Mouse (Mus musculus) olfactory bulb, adult 2 months (tissue): ENCODE measurements around the gene 1500015O10Rik. TPM values are rescaled to one million over a fixed set of nuclear protein-coding genes. Genes with fewer than 3 reads are reported as not detected.

Source experiments
- H3K27ac ChIP-seq: fragments of 200-500 bp; 2 replicates; pipeline ENCODE4 v1.5.1; 2012; ENCODE audit warnings: low read depth, low read length; ENCODE audit not compliant: insufficient read depth
- H3K4me1 ChIP-seq: fragments of 200-500 bp; 2 replicates; pipeline ENCODE4 v1.6.1; 2012; ENCODE audit warnings: low read length; ENCODE audit not compliant: control insufficient read depth, insufficient read depth
- H3K4me3 ChIP-seq: fragments of 200-500 bp; 2 replicates; pipeline ENCODE4 v1.5.1; 2012; ENCODE audit warnings: mild to moderate bottlenecking, low read depth, low read length, moderate library complexity; ENCODE audit not compliant: insufficient read depth
- CTCF ChIP-seq: fragments of 200-500 bp; IDR thresholded peaks from 2 replicates; pipeline ENCODE4 v1.5.1; 2012; ENCODE audit warnings: low read depth, mild to moderate bottlenecking, low read length, moderate library complexity; ENCODE audit not compliant: insufficient read depth
- POLR2A ChIP-seq: fragments of 200-500 bp; IDR thresholded peaks from 2 replicates; pipeline ENCODE4 v1.6.1; 2012; ENCODE audit warnings: mild to moderate bottlenecking, low read depth, low read length, moderate library complexity; ENCODE audit not compliant: insufficient read depth
- WGBS: fragments of 180-500 bp; shearing (Covaris S2); methylation state at CpG from one replicate; pipeline ENCODE4 v1.1.7; 2018; 5-methylcytosine and 5-hydroxymethylcytosine counted together
- polyA plus RNA-seq: library from polyadenylated mRNA; stranded (reverse); fragments of >200 nt; gene quantifications from 2 replicates; pipeline ENCODE4 v1.2.4, GENCODE M21; 2012; ENCODE audit warnings: low replicate concordance; ENCODE audit not compliant: missing spikeins, insufficient read depth, insufficient read length

The 1500015O10Rik gene
- not detected in 2 replicates for polyA plus RNA-seq

DNA sequence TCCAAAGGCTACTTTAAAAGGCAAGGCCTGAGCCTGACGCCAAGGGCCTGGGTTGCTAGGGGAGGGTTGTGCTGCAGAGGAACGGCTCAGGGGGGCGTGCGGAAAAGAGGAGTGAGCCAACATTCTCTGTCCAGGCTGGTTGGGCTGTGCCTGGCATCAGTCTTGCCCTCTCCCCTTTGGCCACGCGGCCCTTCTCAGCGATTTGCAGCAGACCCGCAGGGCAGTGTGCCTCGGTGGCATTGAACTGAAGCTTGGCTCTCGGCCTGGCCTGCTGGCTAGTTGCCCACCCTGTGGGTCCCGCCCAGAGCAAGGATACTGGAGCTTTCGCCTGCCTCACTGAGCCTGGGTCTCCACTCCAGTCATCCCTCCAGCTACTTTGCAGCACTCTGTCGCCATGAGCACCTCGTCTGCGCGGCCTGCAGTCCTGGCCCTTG lies at the start of gene 1500015O10Rik:
1500015O10Rik (plus strand) TSS at position 112 of the 434 bp plus-strand sequence.
- H3K4me3 ChIP-seq: no peak within 1 kb of the TSS
- H3K27ac ChIP-seq: no peak within 1 kb of the TSS
- TF ChIP-seq CTCF (no peak), POLR2A (no peak)
- peaks cover 5% of the 10 kb centered on the region for H3K4me1 ChIP-seq
- 44% methylated on average over 16 of the region's 16 CpGs for WGBS

DNA sequence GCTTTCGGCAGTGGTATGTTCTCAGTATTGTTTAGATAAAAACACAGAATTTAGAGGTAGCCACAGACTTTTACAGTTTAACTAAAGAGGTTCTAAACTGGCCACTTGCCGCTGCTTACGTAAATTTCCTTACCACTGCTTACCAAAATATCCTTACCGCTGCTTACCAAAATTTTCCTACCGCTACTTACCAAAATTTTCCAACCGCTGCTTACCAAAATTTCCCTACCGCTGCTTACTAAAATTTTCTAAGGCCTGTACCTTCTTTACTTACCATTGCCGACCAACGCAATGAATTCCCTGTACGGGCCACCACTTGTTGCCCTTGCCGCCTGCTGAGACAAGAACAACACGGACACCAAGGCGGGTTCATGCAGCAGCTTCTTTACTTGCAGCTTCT lies 40.4 kb upstream of the 1500015O10Rik start:
- Histone ChIP-seq H3K27ac (no peak overlapping the region), H3K4me3 (no peak overlapping the region), H3K4me1 (peaks cover 4% of the 10 kb centered on the region; the same call in 1 of the 2 replicates)
- TF ChIP-seq CTCF: no peak
- TF ChIP-seq POLR2A: no peak
- 92% methylated on average over 13 of the region's 13 CpGs for WGBS

DNA sequence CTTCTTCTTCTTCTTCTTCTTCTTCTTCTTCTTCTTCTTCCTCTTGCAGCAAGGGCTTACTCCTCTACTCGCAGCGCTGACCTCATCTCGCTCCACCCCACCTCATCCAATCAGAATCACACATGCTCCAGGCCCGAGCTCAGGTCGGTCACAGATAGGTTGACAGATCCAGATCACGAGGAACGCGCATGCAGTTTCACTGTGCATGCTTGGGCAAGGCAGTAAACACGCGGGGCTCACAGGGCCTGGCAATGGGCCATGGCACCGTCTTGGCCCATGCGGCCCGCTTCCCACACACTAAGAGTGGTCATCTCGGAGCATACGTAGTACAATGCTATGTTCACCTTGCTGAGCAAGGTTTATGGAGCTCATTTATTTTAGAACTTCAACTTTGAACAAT lies 39.9 kb upstream of the 1500015O10Rik start:
- Histone ChIP-seq H3K4me3 (no peak overlapping the region), H3K27ac (no peak overlapping the region), H3K4me1 (peaks cover 7% of the 10 kb centered on the region; the same call in 1 of the 2 replicates)
- TF ChIP-seq POLR2A (no peak), CTCF (no peak)
- 96% methylated on average over 15 of the region's 15 CpGs for WGBS

GRCm38 (mm10) chr1:43694076-43694475 lies 36.3 kb upstream of the 1500015O10Rik start:
- Histone ChIP-seq H3K27ac (no peak overlapping the region), H3K4me3 (no peak overlapping the region), H3K4me1 (peaks cover 10% of the 10 kb centered on the region; the same call in 1 of the 2 replicates)
- 67% methylated on average over 3 of the region's 3 CpGs for whole genome bisulfite sequencing
- TF ChIP-seq POLR2A: no peak
- TF ChIP-seq CTCF: no peak

- Histone ChIP-seq H3K4me1 (peaks cover 10% of the 10 kb centered on the region; the same call in 1 of the 2 replicates), H3K27ac (no peak overlapping the region), H3K4me3 (no peak overlapping the region)
- 23% methylated on average over 6 of the region's 6 CpGs for WGBS
- no peak for TF ChIP-seq CTCF
- no peak for TF ChIP-seq POLR2A
These were observed 35.4 kb upstream of the 1500015O10Rik start for GRCm38 (mm10) chr1:43694851-43695545.

GRCm38 (mm10) chr1:43698577-43699000 lies 31.8 kb upstream of the 1500015O10Rik start:
- no peak for TF ChIP-seq POLR2A
- no peak for TF ChIP-seq CTCF
- Histone ChIP-seq H3K4me3 (no peak overlapping the region), H3K27ac (peak overlapping the region; percentile 84), H3K4me1 (peaks cover 10% of the 10 kb centered on the region; the same call in 1 of the 2 replicates)
- 11% methylated on average over 4 of the region's 4 CpGs for WGBS

DNA sequence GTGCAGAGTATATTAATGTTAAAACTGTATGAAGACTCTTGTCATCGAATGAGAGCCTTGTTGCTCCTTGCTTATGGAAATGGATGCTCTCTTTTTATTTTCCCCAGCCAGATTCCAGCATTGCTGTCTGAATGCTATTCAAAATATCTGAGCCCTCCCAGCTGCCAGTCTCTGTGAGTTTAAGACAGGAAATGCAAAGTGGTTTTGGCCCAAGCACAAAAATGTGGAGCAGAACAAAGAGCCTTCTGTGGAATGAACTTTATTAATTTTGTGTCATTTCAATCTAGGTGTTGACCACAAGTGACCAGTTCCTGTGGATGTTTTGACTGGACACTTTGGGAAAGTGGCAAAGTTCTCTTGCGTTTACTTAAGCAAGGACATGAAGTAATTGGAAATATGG lies 15.6 kb upstream of the 1500015O10Rik start:
- TF ChIP-seq POLR2A (no peak), CTCF (no peak)
- Histone ChIP-seq H3K4me3 (no peak overlapping the region), H3K27ac (no peak overlapping the region), H3K4me1 (no peaks in the 10 kb centered on the region)
- 74% methylated on average over 2 of the region's 2 CpGs for WGBS

- H3K4me1 ChIP-seq: no peaks in the 10 kb centered on the region
- 80% methylated on average over 7 of the region's 7 CpGs for WGBS
- H3K4me3 ChIP-seq: no peak overlapping the region
- H3K27ac ChIP-seq: no peak overlapping the region
- TF ChIP-seq POLR2A: no peak
- TF ChIP-seq CTCF: no peak
These were observed 12.4 kb upstream of the 1500015O10Rik start for GRCm38 (mm10) chr1:43717967-43718366.

- TF ChIP-seq CTCF (no peak), POLR2A (no peak)
- H3K4me1 ChIP-seq: no peaks in the 10 kb centered on the region
- WGBS: 65% methylated on average over 2 of the region's 2 CpGs
These were observed 11.6 kb upstream of the 1500015O10Rik start for GRCm38 (mm10) chr1:43718793-43719192.

More at GRCm38 (mm10) chr1:43718793-43719192, 11.6 kb upstream of the 1500015O10Rik start:
- Histone ChIP-seq H3K27ac (no peak overlapping the region), H3K4me3 (no peak overlapping the region)
